Mouse (Mus musculus): ENCODE measurements around the gene Epn3. TPM values are rescaled to one million over a fixed set of nuclear protein-coding genes. Genes with fewer than 3 reads are reported as not detected.

The Epn3 gene
- polyA plus RNA-seq, 1 experiment from 2014 or later = 4.2 TPM

DNA sequence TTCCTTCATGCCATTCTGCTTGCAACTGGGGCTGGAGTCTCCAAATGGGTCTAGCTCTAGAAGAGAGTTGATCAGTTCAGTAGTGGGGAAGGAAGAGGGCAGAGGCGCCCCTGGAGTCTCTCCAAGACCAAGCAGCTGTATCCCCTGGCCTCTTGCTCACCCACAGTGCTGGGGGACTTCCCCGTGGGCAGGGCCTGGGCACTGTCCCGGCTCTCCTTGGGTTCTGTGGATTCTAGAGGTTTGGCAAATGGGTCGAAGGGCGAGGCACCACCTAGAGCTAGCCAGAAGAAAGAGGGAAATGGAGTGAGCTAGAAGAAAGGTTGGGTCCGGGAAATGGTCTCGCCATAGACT, 8.1 kb downstream of the Epn3 start:
- WGBS = 65% methylated on average over 7 of the region's 7 CpGs
- peak overlapping the region; percentile 81 for H3K4me2 ChIP-seq
- H3K9me3 ChIP-seq = no peaks in the 10 kb centered on the region
- peaks cover 20% of the 10 kb centered on the region for H3K4me1 ChIP-seq
- peaks cover 12% of the 10 kb centered on the region; the same call in 1 of the 2 replicates for H3K27me3 ChIP-seq
- peak overlapping the region; percentile 81 for H3K9ac ChIP-seq
- no peak overlapping the region for H3K27ac ChIP-seq
- no peak for ATAC-seq (ENCODE audit: insufficient number of reproducible peaks, insufficient read depth, low FRiP score, low TSS enrichment, low read depth)
- peak overlapping the region; percentile 61 for H3K4me3 ChIP-seq
- no peaks in the 10 kb centered on the region for H3K36me3 ChIP-seq

GRCm38 (mm10) chr11:94491035-94491748, 8.6 kb downstream of the Epn3 start:
- 5% methylated on average over 55 of the region's 55 CpGs for WGBS

DNA sequence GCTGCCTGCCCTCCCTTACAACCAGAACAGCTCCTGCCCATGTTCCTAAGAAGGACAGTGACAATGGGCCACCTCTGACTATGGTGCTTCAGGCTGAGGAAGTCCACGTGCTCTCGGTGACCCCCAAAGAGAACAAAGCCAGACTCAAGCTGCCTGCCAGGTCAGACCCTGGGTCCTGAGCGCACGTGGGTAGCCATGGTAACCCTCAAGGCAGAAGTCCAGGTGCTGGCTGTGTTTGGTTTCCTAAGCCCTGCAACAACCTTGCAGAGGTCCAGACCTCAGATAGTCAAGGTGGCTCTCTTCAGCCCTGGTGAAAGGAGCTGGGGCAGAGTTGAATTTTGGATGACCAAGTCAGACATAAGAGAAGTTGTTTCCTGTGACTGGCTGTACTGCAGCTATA, 10.0 kb downstream of the Epn3 start:
- H3K4me2 ChIP-seq = no peak overlapping the region
- no peaks in the 10 kb centered on the region for H3K9me3 ChIP-seq
- peaks cover 27% of the 10 kb centered on the region for H3K4me1 ChIP-seq
- H3K4me3 ChIP-seq = no peak overlapping the region
- no peak for ATAC-seq (ENCODE audit: insufficient number of reproducible peaks, insufficient read depth, low FRiP score, low TSS enrichment, low read depth)
- H3K27ac ChIP-seq = no peak overlapping the region
- no peak overlapping the region for H3K9ac ChIP-seq
- no peaks in the 10 kb centered on the region for H3K36me3 ChIP-seq
- WGBS = 25% methylated on average over 4 of the region's 4 CpGs
- H3K27me3 ChIP-seq = peaks cover 16% of the 10 kb centered on the region; the same call in 1 of the 2 replicates

More at GRCm38 (mm10) chr11:94491035-94491748, 8.6 kb downstream of the Epn3 start:
- Histone ChIP-seq H3K36me3 (no peaks in the 10 kb centered on the region), H3K27ac (no peak overlapping the region), H3K9me3 (no peaks in the 10 kb centered on the region), H3K27me3 (peaks cover 12% of the 10 kb centered on the region; the same call in 1 of the 2 replicates), H3K4me2 (peak overlapping the region; percentile 81), H3K4me1 (peaks cover 22% of the 10 kb centered on the region), H3K4me3 (peak overlapping the region; percentile 61), H3K9ac (peak overlapping the region; percentile 81)
- no peak for ATAC-seq (ENCODE audit: insufficient number of reproducible peaks, insufficient read depth, low FRiP score, low TSS enrichment, low read depth)

GRCm38 (mm10) chr11:94488767-94489533, 10.8 kb downstream of the Epn3 start:
- no peak overlapping the region for H3K4me3 ChIP-seq
- peaks cover 28% of the 10 kb centered on the region for H3K4me1 ChIP-seq
- no peaks in the 10 kb centered on the region for H3K9me3 ChIP-seq
- H3K27ac ChIP-seq = no peak overlapping the region
- H3K4me2 ChIP-seq = no peak overlapping the region
- H3K36me3 ChIP-seq = no peaks in the 10 kb centered on the region
- H3K27me3 ChIP-seq = peaks cover 18% of the 10 kb centered on the region; the same call in 1 of the 2 replicates
- no peak for ATAC-seq (ENCODE audit: insufficient number of reproducible peaks, insufficient read depth, low FRiP score, low TSS enrichment, low read depth)
- WGBS = 85% methylated on average over 11 of the region's 11 CpGs
- no peak overlapping the region for H3K9ac ChIP-seq

- H3K9me3 ChIP-seq = no peaks in the 10 kb centered on the region
- H3K4me2 ChIP-seq = peak within 1 kb of the TSS; percentile 49
- ATAC-seq (ENCODE audit: insufficient number of reproducible peaks, insufficient read depth, low FRiP score, low TSS enrichment, low read depth) = peak; percentile 54; the same call in 1 of the 2 replicates
- no peak within 1 kb of the TSS for H3K9ac ChIP-seq
- peak within 1 kb of the TSS; percentile 19; the same call in 1 of the 2 replicates for H3K4me3 ChIP-seq
- H3K36me3 ChIP-seq = no peaks in the 10 kb centered on the region
- 0 out of 2 replicates have a peak, but pooled peaks cover 8% of the 10 kb centered on the region for H3K27me3 ChIP-seq
- H3K4me1 ChIP-seq = peaks cover 20% of the 10 kb centered on the region; the same call in 1 of the 2 replicates
- H3K27ac ChIP-seq = no peak within 1 kb of the TSS
- 2% methylated on average over 24 of the region's 24 CpGs for WGBS
Measured at GRCm38 (mm10) chr11:94486001-94486400, 13.8 kb downstream of the Epn3 start, which contains the start of gene Spata20. Gene Spata20, minus strand, starts transcription at chr11:94486179.

- H3K9ac ChIP-seq = no peak overlapping the region
- H3K9me3 ChIP-seq = no peaks in the 10 kb centered on the region
- WGBS = 78% methylated on average over 5 of the region's 5 CpGs
- H3K36me3 ChIP-seq = no peaks in the 10 kb centered on the region
- H3K4me3 ChIP-seq = no peak overlapping the region
- no peak overlapping the region for H3K27ac ChIP-seq
- H3K27me3 ChIP-seq = 0 out of 2 replicates have a peak, but pooled peaks cover 8% of the 10 kb centered on the region
- no peak overlapping the region for H3K4me2 ChIP-seq
- no peak for ATAC-seq (ENCODE audit: insufficient number of reproducible peaks, insufficient read depth, low FRiP score, low TSS enrichment, low read depth)
- H3K4me1 ChIP-seq = peaks cover 15% of the 10 kb centered on the region; the same call in 1 of the 2 replicates
Measured at GRCm38 (mm10) chr11:94485223-94485622, 14.6 kb downstream of the Epn3 start.

DNA sequence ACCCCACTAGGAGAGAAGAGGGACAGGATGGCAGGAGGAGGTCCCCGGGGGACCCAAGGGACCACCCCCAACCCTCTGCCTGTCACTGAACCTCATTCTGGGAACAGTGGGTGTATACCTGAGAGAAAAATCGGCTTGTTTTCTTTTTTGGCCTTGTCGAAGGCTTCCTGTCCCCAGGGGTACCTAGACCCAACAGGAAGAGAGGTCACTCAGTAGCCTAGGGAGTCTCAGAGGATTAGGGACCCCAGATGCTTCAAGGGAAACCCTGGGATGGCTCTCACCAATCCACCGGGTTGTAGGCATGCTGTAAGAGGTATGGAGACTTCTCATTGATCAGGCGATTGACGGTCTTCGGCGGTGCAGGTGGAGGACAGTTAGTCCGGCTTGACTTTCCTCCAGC, 15.1 kb downstream of the Epn3 start:
- H3K4me2 ChIP-seq = no peak overlapping the region
- no peaks in the 10 kb centered on the region for H3K36me3 ChIP-seq
- no peak for ATAC-seq (ENCODE audit: insufficient number of reproducible peaks, insufficient read depth, low FRiP score, low TSS enrichment, low read depth)
- no peak overlapping the region for H3K27ac ChIP-seq
- H3K4me3 ChIP-seq = no peak overlapping the region
- H3K9ac ChIP-seq = no peak overlapping the region
- H3K4me1 ChIP-seq = 0 out of 2 replicates have a peak, but pooled peaks cover 11% of the 10 kb centered on the region
- H3K27me3 ChIP-seq = 0 out of 2 replicates have a peak, but pooled peaks cover 8% of the 10 kb centered on the region
- WGBS = 87% methylated on average over 9 of the region's 9 CpGs
- H3K9me3 ChIP-seq = no peaks in the 10 kb centered on the region

GRCm38 (mm10) chr11:94483921-94484320, 15.9 kb downstream of the Epn3 start:
- no peak for ATAC-seq (ENCODE audit: insufficient number of reproducible peaks, insufficient read depth, low FRiP score, low TSS enrichment, low read depth)
- no peaks in the 10 kb centered on the region for H3K36me3 ChIP-seq
- H3K4me3 ChIP-seq = no peak overlapping the region
- no peak overlapping the region for H3K4me2 ChIP-seq
- 0 out of 2 replicates have a peak, but pooled peaks cover 8% of the 10 kb centered on the region for H3K27me3 ChIP-seq
- 63% methylated on average over 14 of the region's 14 CpGs for WGBS
- no peak overlapping the region for H3K9ac ChIP-seq
- no peak overlapping the region for H3K27ac ChIP-seq
- no peaks in the 10 kb centered on the region for H3K9me3 ChIP-seq
- 0 out of 2 replicates have a peak, but pooled peaks cover 11% of the 10 kb centered on the region for H3K4me1 ChIP-seq

DNA sequence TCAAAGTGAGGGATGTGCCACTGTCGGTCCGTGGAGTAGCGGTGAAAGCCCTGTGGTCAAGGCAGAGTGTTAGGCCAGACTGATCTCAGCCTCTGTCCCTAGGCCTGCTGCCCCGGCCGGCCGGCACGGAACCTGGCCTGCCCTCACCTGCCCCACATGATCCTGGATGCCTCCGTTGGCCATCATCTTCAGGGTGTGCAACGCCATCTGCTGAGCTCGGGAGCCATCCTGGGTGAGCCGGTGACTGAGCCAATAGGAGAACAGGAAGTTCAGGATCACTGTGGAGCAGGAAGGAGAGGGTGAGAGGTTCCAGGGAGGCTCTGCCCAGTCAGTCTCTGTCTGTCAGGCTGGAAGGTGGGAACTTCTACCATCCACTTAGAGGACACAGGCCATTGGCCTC, 16.3 kb downstream of the Epn3 start:
- H3K27me3 ChIP-seq = peaks cover 8% of the 10 kb centered on the region; the same call in 1 of the 2 replicates
- no peaks in the 10 kb centered on the region for H3K9me3 ChIP-seq
- 63% methylated on average over 11 of the region's 11 CpGs for WGBS
- H3K4me1 ChIP-seq = 0 out of 2 replicates have a peak, but pooled peaks cover 11% of the 10 kb centered on the region
- H3K9ac ChIP-seq = no peak overlapping the region
- no peak overlapping the region for H3K4me3 ChIP-seq
- no peak for ATAC-seq (ENCODE audit: insufficient number of reproducible peaks, insufficient read depth, low FRiP score, low TSS enrichment, low read depth)
- H3K27ac ChIP-seq = no peak overlapping the region
- no peaks in the 10 kb centered on the region for H3K36me3 ChIP-seq
- no peak overlapping the region for H3K4me2 ChIP-seq

- Histone ChIP-seq H3K4me3 (no peak overlapping the region), H3K4me2 (no peak overlapping the region), H3K27me3 (peaks cover 11% of the 10 kb centered on the region; the same call in 1 of the 2 replicates), H3K4me1 (0 out of 2 replicates have a peak, but pooled peaks cover 11% of the 10 kb centered on the region), H3K36me3 (no peaks in the 10 kb centered on the region), H3K27ac (no peak overlapping the region), H3K9ac (no peak overlapping the region), H3K9me3 (no peaks in the 10 kb centered on the region)
- no peak for ATAC-seq (ENCODE audit: insufficient number of reproducible peaks, insufficient read depth, low FRiP score, low TSS enrichment, low read depth)
- WGBS = 89% methylated on average over 11 of the region's 11 CpGs
Measured at GRCm38 (mm10) chr11:94482738-94483137, 17.0 kb downstream of the Epn3 start.

- Histone ChIP-seq H3K9me3 (no peaks in the 10 kb centered on the region), H3K4me2 (no peak overlapping the region), H3K4me3 (no peak overlapping the region), H3K4me1 (0 out of 2 replicates have a peak, but pooled peaks cover 18% of the 10 kb centered on the region), H3K36me3 (no peaks in the 10 kb centered on the region), H3K27ac (no peak overlapping the region), H3K9ac (no peak overlapping the region), H3K27me3 (peaks cover 16% of the 10 kb centered on the region; the same call in 1 of the 2 replicates)
- 87% methylated on average over 7 of the region's 7 CpGs for WGBS
- no peak for ATAC-seq (ENCODE audit: insufficient number of reproducible peaks, insufficient read depth, low FRiP score, low TSS enrichment, low read depth)
Measured at GRCm38 (mm10) chr11:94481963-94482362, 17.8 kb downstream of the Epn3 start.
